Mouse (Mus musculus) forelimb bud, embryonic 11.5 days (tissue): ENCODE measurements at regions not wholly inside any gene's neighbourhood (a gene's known extent, or its start where the extent isn't known, plus 50 kb on each side); places are given as distances from the start of the nearest gene placed in this dataset.

ENCODE experiments used
- DNase-seq: peaks from one replicate; pipeline ENCODE4 v3.0.0-alpha.2; 2012; ENCODE audit warnings: low read depth, low spot score

DNA sequence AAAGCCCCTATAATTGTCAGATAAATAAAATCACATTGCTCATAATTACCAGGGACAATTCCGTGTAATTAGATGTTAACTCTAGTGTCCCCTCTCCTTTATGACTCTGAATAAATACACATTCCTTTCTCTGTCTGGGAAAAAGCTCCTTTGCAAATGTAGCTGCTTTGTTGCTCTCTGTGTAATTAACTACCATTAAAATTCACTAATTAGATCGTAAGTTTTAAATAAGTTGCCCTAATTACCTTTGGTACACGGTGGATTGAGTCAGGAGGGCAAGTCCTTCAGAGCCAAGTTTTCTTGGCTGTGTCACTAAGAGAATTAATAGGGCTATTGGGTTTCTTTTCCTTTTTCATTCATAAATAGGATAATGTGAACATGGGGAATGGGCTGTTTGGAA is 834.7 kb downstream of the Tlr4 start:
- no peak for DNase-seq

DNA sequence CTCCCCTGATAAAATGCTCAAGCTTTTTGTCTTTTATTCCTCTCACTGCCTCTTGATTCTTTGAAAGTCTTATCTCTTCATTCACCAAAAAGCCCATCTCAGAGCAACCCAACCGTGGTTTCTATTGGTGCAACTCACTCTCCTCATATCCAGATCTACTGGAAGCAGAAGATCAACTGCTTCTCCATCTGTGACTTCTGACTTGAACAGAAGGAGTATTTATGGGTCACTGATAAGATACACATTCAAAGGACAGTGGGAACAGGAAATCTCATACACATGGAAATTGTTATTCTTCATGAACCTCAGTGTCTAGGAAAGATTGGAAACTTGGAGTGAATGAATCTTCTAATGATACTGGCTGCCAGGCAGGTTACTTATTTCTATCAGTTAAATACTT is 846.6 kb downstream of the Tlr4 start:
- no peak for DNase-seq

DNA sequence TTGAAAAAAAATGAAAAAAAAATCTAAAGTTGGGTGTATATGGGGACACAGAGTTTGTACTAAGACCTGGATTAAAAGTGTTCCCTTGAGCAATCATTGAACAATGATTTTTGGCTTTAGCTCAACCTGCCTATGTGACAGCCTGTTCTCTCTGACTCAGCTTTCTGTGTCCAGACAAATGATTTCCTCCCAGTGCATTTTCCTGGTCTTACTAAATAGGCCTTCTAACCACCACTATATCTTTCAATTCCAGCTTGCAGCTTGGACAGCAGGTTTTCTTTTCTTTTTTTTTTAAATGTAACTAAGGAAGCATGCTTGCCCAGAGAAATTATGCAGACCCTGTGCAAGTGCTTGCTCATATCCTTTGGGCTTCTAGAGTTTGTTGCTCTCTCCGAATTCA is 850.2 kb downstream of the Tlr4 start:
- DNase-seq = no peak

DNA sequence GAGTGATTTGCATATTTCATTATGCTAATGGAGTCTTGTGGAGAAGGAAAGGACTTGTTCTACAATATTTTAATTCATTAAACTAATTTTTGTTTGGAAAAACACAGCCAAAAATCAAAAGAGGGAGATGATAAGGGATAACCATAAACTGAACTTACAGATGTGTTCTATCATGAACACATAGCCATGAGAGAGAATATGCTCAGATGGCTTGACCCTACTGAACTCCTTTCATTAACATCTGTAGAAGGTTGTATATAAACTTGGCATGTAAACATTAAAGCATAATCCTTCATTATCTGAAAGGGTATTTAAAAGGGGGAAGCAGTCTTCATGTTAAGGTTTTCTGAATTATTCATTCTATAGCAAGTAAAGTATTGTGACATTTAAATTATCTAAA is 871.1 kb downstream of the Tlr4 start:
- no peak for DNase-seq
